Mouse (Mus musculus): ENCODE data around the gene Ccdc3. TPM values are rescaled to one million over a fixed set of nuclear protein-coding genes. Genes with fewer than 3 reads are reported as not detected.
A peak's percentile ranks its signal among the peaks of the same experiment; 100 is the strongest.

Ccdc3 gene
- polyA plus RNA-seq, 1 experiment from 2014 or later = 12.4 TPM

DNA sequence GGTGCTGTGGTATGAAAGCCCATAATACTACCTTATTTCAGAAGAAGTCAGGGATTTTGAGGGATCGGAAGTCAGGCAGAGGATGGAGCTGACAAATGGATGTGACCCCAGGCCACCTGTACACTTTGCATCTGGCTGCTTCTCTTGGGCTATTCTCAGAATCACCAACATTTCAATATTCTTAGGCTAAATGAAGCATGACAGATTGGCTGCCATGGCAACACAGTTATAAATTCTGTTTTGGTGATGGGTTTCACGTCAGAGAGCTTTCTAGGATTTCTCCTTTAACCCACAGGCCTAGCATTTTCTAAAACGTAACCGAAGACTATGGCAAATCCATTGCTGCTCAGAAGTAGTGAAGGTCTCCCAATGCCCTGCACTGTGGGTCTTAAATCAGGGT lies 59.9 kb downstream of the Ccdc3 start:
- Histone ChIP-seq H3K27ac (ENCODE audit: low read depth, low read length) (no peak overlapping the region), H3K36me3 (ENCODE audit: control insufficient read depth, insufficient read depth, low read length) (no peaks in the 10 kb centered on the region), H3K9ac (ENCODE audit: low read depth, low read length) (no peak overlapping the region), H3K4me2 (replicated peaks; ENCODE audit: low read depth, low read length) (no peak overlapping the region), H3K4me1 (ENCODE audit: control insufficient read depth, insufficient read depth, low read length) (peaks cover 9% of the 10 kb centered on the region; the same call in 1 of the 2 replicates), H3K27me3 (ENCODE audit: control insufficient read depth, insufficient read depth, low read length) (no peaks in the 10 kb centered on the region), H3K9me3 (ENCODE audit: control insufficient read depth, low read length) (no peaks in the 10 kb centered on the region), H3K4me3 (ENCODE audit: low read length) (no peak overlapping the region)
- 59% methylated on average over 4 of the region's 4 CpGs for WGBS
- ATAC-seq (ENCODE audit: low FRiP score, low TSS enrichment) = no peak

DNA sequence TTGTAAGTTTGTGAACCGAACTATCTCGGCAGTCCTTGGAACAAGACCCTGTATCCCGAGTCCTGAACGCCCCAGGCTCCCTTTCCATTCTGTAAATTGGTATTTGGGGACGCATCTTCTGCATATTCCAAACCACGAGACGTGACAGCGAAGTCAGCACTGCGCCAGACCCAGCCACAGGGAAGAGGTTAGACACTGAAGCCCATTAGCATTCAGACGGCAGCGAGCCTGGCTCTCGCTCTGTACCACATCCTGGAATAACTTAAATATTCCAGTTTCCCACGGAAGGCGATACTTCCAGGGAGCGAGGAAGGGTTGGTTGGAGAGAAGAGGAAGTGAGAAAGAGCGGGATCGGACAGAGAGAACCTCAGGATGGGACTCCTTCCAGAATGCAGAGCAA lies 61.7 kb downstream of the Ccdc3 start:
- H3K27me3 ChIP-seq (ENCODE audit: control insufficient read depth, insufficient read depth, low read length) = no peaks in the 10 kb centered on the region
- H3K9me3 ChIP-seq (ENCODE audit: control insufficient read depth, low read length) = no peaks in the 10 kb centered on the region
- H3K4me3 ChIP-seq (ENCODE audit: low read length) = no peak overlapping the region
- ATAC-seq (ENCODE audit: low FRiP score, low TSS enrichment) = no peak
- no peak overlapping the region for H3K27ac ChIP-seq (ENCODE audit: low read depth, low read length)
- no peak overlapping the region for H3K9ac ChIP-seq (ENCODE audit: low read depth, low read length)
- WGBS = 93% methylated on average over 17 of the region's 17 CpGs
- no peaks in the 10 kb centered on the region for H3K36me3 ChIP-seq (ENCODE audit: control insufficient read depth, insufficient read depth, low read length)
- no peak overlapping the region for H3K4me2 ChIP-seq (replicated peaks; ENCODE audit: low read depth, low read length)
- peaks cover 9% of the 10 kb centered on the region; the same call in 1 of the 2 replicates for H3K4me1 ChIP-seq (ENCODE audit: control insufficient read depth, insufficient read depth, low read length)

DNA sequence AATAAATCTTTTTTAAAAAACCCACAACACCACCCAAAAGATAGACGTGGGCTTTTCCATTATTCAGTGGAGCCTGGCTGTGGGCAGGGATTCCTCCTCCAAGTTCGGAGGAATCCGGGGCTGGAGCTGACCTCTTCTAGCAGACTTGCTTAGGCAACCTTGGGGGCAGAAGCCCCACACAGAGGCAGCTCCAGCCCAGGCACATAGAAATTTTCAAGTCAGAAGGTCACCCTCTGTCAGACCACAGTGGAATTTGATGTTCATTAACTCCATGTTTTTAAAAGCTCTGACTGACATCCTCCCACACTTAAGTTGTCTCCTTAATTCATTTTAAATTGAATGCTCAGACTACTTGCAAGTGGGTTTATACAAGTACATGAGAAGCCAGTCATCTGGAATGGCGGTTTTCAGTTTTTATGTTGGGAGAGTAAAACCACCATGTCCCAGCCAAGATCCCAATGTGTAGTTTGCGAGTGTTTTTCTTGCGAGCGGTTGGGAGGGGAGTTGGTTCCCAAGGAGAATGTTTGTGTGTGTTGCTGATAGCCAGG lies 63.3 kb downstream of the Ccdc3 start:
- Histone ChIP-seq H3K27ac (ENCODE audit: low read depth, low read length) (no peak overlapping the region), H3K4me3 (ENCODE audit: low read length) (no peak overlapping the region), H3K36me3 (ENCODE audit: control insufficient read depth, insufficient read depth, low read length) (no peaks in the 10 kb centered on the region), H3K9ac (ENCODE audit: low read depth, low read length) (no peak overlapping the region), H3K9me3 (ENCODE audit: control insufficient read depth, low read length) (no peaks in the 10 kb centered on the region), H3K4me2 (replicated peaks; ENCODE audit: low read depth, low read length) (no peak overlapping the region), H3K4me1 (ENCODE audit: control insufficient read depth, insufficient read depth, low read length) (peaks cover 9% of the 10 kb centered on the region; the same call in 1 of the 2 replicates), H3K27me3 (ENCODE audit: control insufficient read depth, insufficient read depth, low read length) (no peaks in the 10 kb centered on the region)
- 26% methylated on average over 7 of the region's 7 CpGs for WGBS
- ATAC-seq (ENCODE audit: low FRiP score, low TSS enrichment) = peak; percentile 87

DNA sequence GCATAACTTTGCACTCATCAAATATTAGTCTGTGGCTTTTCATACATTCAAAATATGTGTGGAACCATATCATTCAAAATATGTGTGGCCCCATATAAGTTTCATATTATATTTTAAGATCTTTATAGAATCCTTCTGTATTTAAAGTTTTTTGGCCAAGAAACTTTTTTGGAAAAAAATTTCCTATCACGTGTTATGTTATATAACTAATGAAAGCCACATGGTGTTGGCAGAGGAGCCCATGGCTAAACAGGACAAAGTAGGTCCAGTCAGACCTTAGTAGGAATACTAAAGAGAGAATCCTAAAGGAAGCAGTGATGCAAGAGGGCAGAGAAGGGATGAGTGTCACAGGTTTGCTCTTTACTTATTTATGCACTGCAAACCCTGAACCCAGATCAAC lies 65.6 kb downstream of the Ccdc3 start:
- no peak for ATAC-seq (ENCODE audit: low FRiP score, low TSS enrichment)
- Histone ChIP-seq H3K9ac (ENCODE audit: low read depth, low read length) (no peak overlapping the region), H3K4me1 (ENCODE audit: control insufficient read depth, insufficient read depth, low read length) (peaks cover 9% of the 10 kb centered on the region; the same call in 1 of the 2 replicates), H3K27ac (ENCODE audit: low read depth, low read length) (no peak overlapping the region), H3K4me3 (ENCODE audit: low read length) (no peak overlapping the region), H3K4me2 (replicated peaks; ENCODE audit: low read depth, low read length) (no peak overlapping the region), H3K27me3 (ENCODE audit: control insufficient read depth, insufficient read depth, low read length) (no peaks in the 10 kb centered on the region), H3K36me3 (ENCODE audit: control insufficient read depth, insufficient read depth, low read length) (no peaks in the 10 kb centered on the region), H3K9me3 (ENCODE audit: control insufficient read depth, low read length) (no peaks in the 10 kb centered on the region)
- WGBS = 93% methylated on average over 1 of the region's 1 CpGs

DNA sequence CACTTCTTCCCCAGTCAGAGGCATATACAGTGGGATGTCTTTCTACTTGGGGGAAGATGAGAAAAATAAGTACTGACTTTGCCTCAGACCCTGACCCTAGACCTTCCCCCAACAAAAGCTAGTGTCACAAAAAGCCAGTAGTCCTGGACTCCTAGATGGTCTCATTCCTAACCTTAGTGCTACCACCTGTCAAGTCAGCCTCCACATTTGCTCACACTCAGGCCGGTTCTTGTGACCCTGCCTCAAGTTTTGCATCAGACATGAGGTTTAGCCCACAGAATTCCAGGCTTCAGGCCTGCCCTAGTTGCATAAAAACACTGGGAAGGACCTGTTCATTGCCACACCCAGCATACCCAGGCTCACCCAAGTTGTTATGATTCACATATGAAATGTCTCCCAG lies 67.4 kb downstream of the Ccdc3 start:
- Histone ChIP-seq H3K9ac (ENCODE audit: low read depth, low read length) (no peak overlapping the region), H3K36me3 (ENCODE audit: control insufficient read depth, insufficient read depth, low read length) (no peaks in the 10 kb centered on the region), H3K4me2 (replicated peaks; ENCODE audit: low read depth, low read length) (no peak overlapping the region), H3K27ac (ENCODE audit: low read depth, low read length) (no peak overlapping the region), H3K4me3 (ENCODE audit: low read length) (no peak overlapping the region), H3K4me1 (ENCODE audit: control insufficient read depth, insufficient read depth, low read length) (peaks cover 9% of the 10 kb centered on the region; the same call in 1 of the 2 replicates), H3K9me3 (ENCODE audit: control insufficient read depth, low read length) (no peaks in the 10 kb centered on the region), H3K27me3 (ENCODE audit: control insufficient read depth, insufficient read depth, low read length) (no peaks in the 10 kb centered on the region)
- WGBS = 91% methylated on average over 1 of the region's 1 CpGs
- ATAC-seq (ENCODE audit: low FRiP score, low TSS enrichment) = no peak

DNA sequence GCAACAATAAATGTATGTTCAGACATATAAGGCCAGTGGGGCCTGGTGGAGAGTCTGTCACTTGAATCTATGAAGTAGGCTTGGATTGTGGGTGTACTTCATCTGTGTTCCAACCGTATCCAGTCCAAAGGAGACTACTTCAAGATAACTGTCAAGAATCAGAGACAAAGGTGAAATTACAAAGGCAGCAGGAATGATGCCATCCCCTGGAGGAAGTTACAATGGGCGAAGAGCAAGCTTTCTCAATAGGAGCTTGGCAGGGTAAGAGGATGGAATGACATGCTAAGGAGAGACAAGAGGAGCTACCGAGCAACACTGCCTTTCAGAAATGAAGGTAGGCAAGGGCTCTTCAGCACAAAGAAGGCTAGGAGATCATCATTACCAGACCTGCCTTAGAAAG lies 69.1 kb downstream of the Ccdc3 start:
- no peak overlapping the region for H3K4me3 ChIP-seq (ENCODE audit: low read length)
- no peaks in the 10 kb centered on the region for H3K36me3 ChIP-seq (ENCODE audit: control insufficient read depth, insufficient read depth, low read length)
- no peak overlapping the region for H3K4me2 ChIP-seq (replicated peaks; ENCODE audit: low read depth, low read length)
- H3K27ac ChIP-seq (ENCODE audit: low read depth, low read length) = no peak overlapping the region
- no peaks in the 10 kb centered on the region for H3K4me1 ChIP-seq (ENCODE audit: control insufficient read depth, insufficient read depth, low read length)
- no peaks in the 10 kb centered on the region for H3K27me3 ChIP-seq (ENCODE audit: control insufficient read depth, insufficient read depth, low read length)
- WGBS = 92% methylated on average over 3 of the region's 3 CpGs
- no peaks in the 10 kb centered on the region for H3K9me3 ChIP-seq (ENCODE audit: control insufficient read depth, low read length)
- no peak overlapping the region for H3K9ac ChIP-seq (ENCODE audit: low read depth, low read length)
- ATAC-seq (ENCODE audit: low FRiP score, low TSS enrichment) = no peak

DNA sequence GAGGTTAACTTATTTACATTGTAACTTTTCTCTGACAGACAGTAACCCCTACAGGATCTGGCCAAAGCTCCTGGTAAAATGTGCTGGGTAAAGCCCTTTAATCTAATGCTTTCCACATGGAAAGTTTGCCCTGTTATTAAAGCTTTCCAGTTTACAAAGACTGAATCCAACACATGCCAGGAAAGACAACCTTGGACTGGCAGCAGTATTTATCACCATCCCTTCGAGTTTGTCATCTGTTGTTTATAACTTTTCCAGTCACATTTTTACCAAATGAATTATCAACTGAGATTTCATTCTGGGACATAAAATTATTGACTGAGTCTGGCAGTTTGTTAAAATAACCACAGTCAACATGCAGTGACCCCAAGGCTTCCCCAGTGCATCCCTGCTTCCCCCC lies 77.0 kb downstream of the Ccdc3 start:
- Histone ChIP-seq H3K27me3 (ENCODE audit: control insufficient read depth, insufficient read depth, low read length) (no peaks in the 10 kb centered on the region), H3K4me1 (ENCODE audit: control insufficient read depth, insufficient read depth, low read length) (no peaks in the 10 kb centered on the region), H3K4me3 (ENCODE audit: low read length) (no peak overlapping the region), H3K27ac (ENCODE audit: low read depth, low read length) (no peak overlapping the region), H3K9ac (ENCODE audit: low read depth, low read length) (no peak overlapping the region), H3K9me3 (ENCODE audit: control insufficient read depth, low read length) (0 out of 2 replicates have a peak, but pooled peaks cover 3% of the 10 kb centered on the region), H3K36me3 (ENCODE audit: control insufficient read depth, insufficient read depth, low read length) (no peaks in the 10 kb centered on the region), H3K4me2 (replicated peaks; ENCODE audit: low read depth, low read length) (no peak overlapping the region)
- 54% methylated on average over 1 of the region's 1 CpGs for WGBS
- no peak for ATAC-seq (ENCODE audit: low FRiP score, low TSS enrichment)

DNA sequence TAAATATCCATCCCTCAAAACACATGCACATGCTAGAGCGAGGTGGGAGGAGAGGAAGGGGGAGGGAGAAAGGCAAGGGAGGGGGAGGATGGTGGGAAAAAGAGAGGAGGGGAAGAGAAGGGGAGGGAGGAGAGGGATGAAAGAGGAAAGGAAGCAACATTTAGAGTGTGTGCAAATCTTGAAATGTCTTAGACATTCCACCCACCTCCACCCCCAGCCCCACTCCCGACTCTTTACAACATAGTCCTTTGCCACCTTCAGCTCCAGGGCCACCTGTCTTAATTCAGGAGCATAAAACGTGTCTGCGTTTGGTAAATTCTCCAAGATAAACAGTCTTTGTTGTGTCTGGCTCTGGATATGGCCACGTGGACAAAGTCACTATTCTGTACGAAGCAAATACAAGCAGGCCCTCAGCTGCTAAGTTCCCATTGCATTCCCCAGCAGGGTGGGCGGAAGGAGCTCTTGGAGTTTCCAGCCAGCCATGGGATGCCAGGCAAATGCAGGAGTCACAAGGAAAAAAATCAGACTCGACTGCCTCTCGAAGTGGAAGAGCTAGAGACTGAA lies 77.8 kb downstream of the Ccdc3 start:
- Histone ChIP-seq H3K9me3 (ENCODE audit: control insufficient read depth, low read length) (0 out of 2 replicates have a peak, but pooled peaks cover 3% of the 10 kb centered on the region), H3K4me3 (ENCODE audit: low read length) (no peak overlapping the region), H3K27ac (ENCODE audit: low read depth, low read length) (no peak overlapping the region), H3K27me3 (ENCODE audit: control insufficient read depth, insufficient read depth, low read length) (no peaks in the 10 kb centered on the region), H3K4me1 (ENCODE audit: control insufficient read depth, insufficient read depth, low read length) (no peaks in the 10 kb centered on the region), H3K9ac (ENCODE audit: low read depth, low read length) (no peak overlapping the region), H3K36me3 (ENCODE audit: control insufficient read depth, insufficient read depth, low read length) (no peaks in the 10 kb centered on the region), H3K4me2 (replicated peaks; ENCODE audit: low read depth, low read length) (no peak overlapping the region)
- 61% methylated on average over 9 of the region's 9 CpGs for WGBS
- peak; percentile 62; the same call in 1 of the 2 replicates for ATAC-seq (ENCODE audit: low FRiP score, low TSS enrichment)

DNA sequence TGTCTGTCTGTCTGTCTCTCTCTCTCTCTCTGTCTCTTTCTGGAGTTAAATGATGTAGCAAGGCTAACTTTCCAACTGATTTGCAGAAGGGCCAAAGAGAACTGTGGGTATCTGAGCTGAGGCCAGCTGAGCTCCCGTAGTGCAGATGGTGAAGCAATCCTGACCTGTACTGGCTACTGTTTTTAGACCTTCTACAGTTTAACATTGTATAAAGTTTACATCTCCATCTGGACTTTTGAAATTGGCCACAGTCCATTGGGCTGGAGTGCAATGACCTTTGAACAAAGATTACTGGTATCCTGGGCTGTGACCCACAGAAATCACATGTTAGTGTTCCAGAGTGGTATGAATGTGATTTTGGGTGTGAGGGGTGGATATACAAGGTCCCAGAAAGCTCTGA lies 81.6 kb downstream of the Ccdc3 start:
- H3K4me3 ChIP-seq (ENCODE audit: low read length) = no peak overlapping the region
- no peak overlapping the region for H3K9ac ChIP-seq (ENCODE audit: low read depth, low read length)
- no peak overlapping the region for H3K4me2 ChIP-seq (replicated peaks; ENCODE audit: low read depth, low read length)
- H3K27me3 ChIP-seq (ENCODE audit: control insufficient read depth, insufficient read depth, low read length) = no peaks in the 10 kb centered on the region
- no peaks in the 10 kb centered on the region for H3K4me1 ChIP-seq (ENCODE audit: control insufficient read depth, insufficient read depth, low read length)
- 0 out of 2 replicates have a peak, but pooled peaks cover 3% of the 10 kb centered on the region for H3K9me3 ChIP-seq (ENCODE audit: control insufficient read depth, low read length)
- no peaks in the 10 kb centered on the region for H3K36me3 ChIP-seq (ENCODE audit: control insufficient read depth, insufficient read depth, low read length)
- no peak overlapping the region for H3K27ac ChIP-seq (ENCODE audit: low read depth, low read length)
- 89% methylated on average over 1 of the region's 1 CpGs for WGBS
- no peak for ATAC-seq (ENCODE audit: low FRiP score, low TSS enrichment)

All from kidney, embryonic 14.5 days (tissue).